Mouse (Mus musculus): ENCODE measurements around the gene Fgf7. TPM values are rescaled to one million over a fixed set of nuclear protein-coding genes. Genes with fewer than 3 reads are reported as not detected.

The Fgf7 gene
- 0.14 and 0.56 TPM in 2 replicates for polyA plus RNA-seq (2016; fragmentation: Nextera tagmentation; extraction: Ambion mirVana)

DNA sequence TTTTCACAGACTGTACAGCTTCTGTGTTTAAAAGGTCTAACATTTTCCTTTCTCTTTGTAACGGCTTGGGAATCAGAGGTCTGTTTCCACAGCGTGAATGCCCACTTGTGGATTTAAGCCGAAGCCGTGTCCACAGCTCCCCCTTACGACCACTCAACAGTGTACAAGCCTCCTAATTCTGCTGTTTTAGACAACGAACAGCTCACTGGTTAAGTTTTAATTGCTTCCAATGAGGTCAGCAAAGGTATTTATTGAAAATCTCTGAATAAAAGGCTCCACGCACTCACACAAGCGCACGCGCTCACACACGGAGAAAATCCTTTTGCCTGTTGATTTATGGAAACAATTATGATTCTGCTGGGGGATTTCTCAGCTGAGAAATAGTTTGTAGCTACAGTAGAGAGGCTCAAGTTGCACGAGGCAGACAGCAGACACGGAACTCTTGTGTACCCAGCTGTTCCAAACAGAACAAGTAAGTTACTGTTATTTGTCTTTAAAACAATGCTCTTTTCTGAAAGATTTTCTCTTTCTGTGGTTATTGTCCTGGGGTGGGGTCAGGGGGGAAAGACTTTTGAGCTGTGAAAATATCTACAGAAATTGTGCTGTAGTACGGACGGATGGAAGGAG is at the start of gene Fgf7:
Gene Fgf7 (plus strand): TSS at position 280 of the 627 bp plus-strand sequence.
- Histone ChIP-seq H3K9me3 (no peaks in the 10 kb centered on the region), H3K27me3 (ENCODE audit: insufficient read depth, poor library complexity, severe bottlenecking) (no peaks in the 10 kb centered on the region), H3K27ac (no peak within 1 kb of the TSS), H3K4me3 (no peak within 1 kb of the TSS), H3K4me1 (replicated peaks) (peaks cover 8% of the 10 kb centered on the region; the same call in 1 of the 2 replicates), H3K36me3 (no peaks in the 10 kb centered on the region)
- DNase-seq (ENCODE audit: low spot score), result no peak
- WGBS, result 71% methylated on average over 15 of the region's 15 CpGs

DNA sequence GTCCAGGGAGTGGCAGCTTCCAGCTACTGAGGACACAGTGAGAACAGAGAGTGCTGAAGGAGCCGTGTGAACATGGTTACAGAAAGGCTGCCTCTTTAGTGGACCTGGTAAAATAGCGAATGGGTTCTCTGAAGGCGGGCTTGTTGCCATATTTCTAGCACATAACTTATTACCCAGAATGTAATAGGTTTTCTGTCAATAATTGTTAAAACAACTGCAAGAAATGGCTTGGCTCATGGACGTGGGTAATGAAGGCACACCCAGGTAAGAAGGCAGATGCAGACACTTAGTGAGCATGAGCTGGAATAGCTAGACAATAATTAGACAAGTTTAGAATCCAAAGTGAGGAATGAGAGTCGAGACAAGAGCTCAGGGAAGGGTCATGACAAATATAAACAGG is 32.2 kb upstream of the Fgf7 start:
- Histone ChIP-seq H3K36me3 (no peaks in the 10 kb centered on the region), H3K27ac (no peak overlapping the region), H3K4me1 (replicated peaks) (no peaks in the 10 kb centered on the region), H3K9me3 (no peaks in the 10 kb centered on the region), H3K27me3 (ENCODE audit: insufficient read depth, poor library complexity, severe bottlenecking) (no peaks in the 10 kb centered on the region), H3K4me3 (no peak overlapping the region)
- 80% methylated on average over 5 of the region's 5 CpGs for WGBS
- no peak for DNase-seq (ENCODE audit: low spot score)

- 49% methylated on average over 3 of the region's 3 CpGs for WGBS
- no peaks in the 10 kb centered on the region for H3K9me3 ChIP-seq
- H3K4me1 ChIP-seq (replicated peaks), result 0 out of 2 replicates have a peak, but pooled peaks cover 3% of the 10 kb centered on the region
- H3K4me3 ChIP-seq, result no peak overlapping the region
- no peaks in the 10 kb centered on the region for H3K36me3 ChIP-seq
- peak; percentile 42 for DNase-seq (ENCODE audit: low spot score)
- no peak overlapping the region for H3K27ac ChIP-seq
- H3K27me3 ChIP-seq (ENCODE audit: insufficient read depth, poor library complexity, severe bottlenecking), result no peaks in the 10 kb centered on the region
These were observed 28.4 kb upstream of the Fgf7 start for GRCm38 (mm10) chr2:126006088-126006487.

GRCm38 (mm10) chr2:126006742-126007141 is 27.7 kb upstream of the Fgf7 start:
- Histone ChIP-seq H3K36me3 (no peaks in the 10 kb centered on the region), H3K27ac (no peak overlapping the region), H3K27me3 (ENCODE audit: insufficient read depth, poor library complexity, severe bottlenecking) (no peaks in the 10 kb centered on the region), H3K4me3 (no peak overlapping the region), H3K9me3 (no peaks in the 10 kb centered on the region), H3K4me1 (replicated peaks) (0 out of 2 replicates have a peak, but pooled peaks cover 3% of the 10 kb centered on the region)
- no peak for DNase-seq (ENCODE audit: low spot score)
- WGBS, result 57% methylated on average over 2 of the region's 2 CpGs

DNA sequence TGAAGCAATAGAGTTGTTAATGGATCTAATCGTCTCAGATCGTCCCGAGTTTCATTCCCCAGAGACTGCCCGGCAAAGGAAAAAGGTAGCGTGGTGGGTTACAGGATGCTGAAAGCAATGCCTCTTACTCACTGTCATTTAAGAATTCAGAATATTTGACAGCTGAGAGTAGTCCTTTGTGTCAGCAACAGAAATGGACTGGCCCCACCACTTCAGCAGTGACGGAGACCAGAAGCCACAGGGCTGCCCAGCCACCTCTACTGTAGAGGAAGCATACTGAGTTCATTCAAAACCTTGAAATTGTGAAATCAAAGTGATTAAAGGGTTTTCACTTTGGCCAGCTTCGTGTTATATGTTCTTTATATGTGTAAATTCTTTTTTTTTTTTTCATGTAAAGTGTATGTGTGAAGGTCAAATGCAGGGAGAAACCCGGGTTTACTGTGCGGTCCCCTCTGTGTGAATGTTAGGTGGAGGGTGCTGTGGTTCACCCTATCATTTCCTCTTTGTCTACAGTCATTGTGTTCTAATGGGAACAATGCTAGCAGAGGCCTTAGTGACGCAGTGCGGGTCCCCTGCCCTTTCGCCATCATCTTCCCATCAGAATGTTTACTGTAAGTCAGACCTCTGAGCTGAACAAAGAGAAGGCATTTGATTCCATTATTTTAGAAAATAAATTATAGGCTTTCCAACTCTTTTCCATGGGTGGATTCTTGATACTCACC is 19.3 kb upstream of the Fgf7 start:
- Histone ChIP-seq H3K4me1 (replicated peaks) (peaks cover 11% of the 10 kb centered on the region), H3K27me3 (ENCODE audit: insufficient read depth, poor library complexity, severe bottlenecking) (no peaks in the 10 kb centered on the region), H3K9me3 (no peaks in the 10 kb centered on the region), H3K4me3 (no peak overlapping the region), H3K36me3 (no peaks in the 10 kb centered on the region), H3K27ac (no peak overlapping the region)
- no peak for DNase-seq (ENCODE audit: low spot score)
- 57% methylated on average over 12 of the region's 12 CpGs for WGBS

DNA sequence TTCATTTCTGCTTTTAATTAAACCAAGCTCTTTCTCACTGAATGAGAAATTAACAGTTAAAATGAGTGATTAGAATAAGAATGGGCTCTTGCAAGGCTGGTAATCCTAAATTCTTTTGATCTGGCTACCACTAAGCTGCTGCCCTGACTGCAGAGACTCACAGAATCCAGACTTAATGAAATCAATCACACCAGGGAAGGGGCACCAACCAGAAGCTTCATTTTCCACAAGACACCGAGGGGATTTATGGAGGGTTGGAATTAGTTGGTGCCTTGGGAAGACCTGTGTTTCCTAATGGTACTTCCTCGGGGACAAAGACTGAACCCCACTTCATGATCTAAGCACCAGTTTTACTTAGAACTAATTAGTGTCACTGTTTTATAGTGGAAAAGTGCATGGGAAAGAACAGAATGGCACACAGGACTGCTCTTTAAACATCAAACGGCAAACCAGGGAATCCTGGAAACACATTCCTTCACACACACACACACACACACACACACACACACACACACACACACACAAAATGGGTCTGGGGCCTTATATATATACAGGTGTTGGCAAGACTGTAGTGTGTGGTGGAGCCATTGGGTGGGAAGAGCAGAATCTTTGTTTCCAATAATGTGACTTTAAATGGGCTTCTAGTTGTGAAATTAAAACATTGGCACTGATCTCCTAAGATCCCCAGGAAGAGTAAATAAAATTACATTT is 18.5 kb upstream of the Fgf7 start:
- Histone ChIP-seq H3K27ac (no peak overlapping the region), H3K36me3 (no peaks in the 10 kb centered on the region), H3K4me3 (no peak overlapping the region), H3K4me1 (replicated peaks) (peaks cover 11% of the 10 kb centered on the region), H3K27me3 (ENCODE audit: insufficient read depth, poor library complexity, severe bottlenecking) (no peaks in the 10 kb centered on the region), H3K9me3 (no peaks in the 10 kb centered on the region)
- no peak for DNase-seq (ENCODE audit: low spot score)
- WGBS, result 50% methylated on average over 3 of the region's 3 CpGs

GRCm38 (mm10) chr2:126031186-126031900 is 3.1 kb upstream of the Fgf7 start:
- Histone ChIP-seq H3K27ac (no peak overlapping the region), H3K9me3 (no peaks in the 10 kb centered on the region), H3K36me3 (no peaks in the 10 kb centered on the region), H3K4me1 (replicated peaks) (no peaks in the 10 kb centered on the region), H3K27me3 (ENCODE audit: insufficient read depth, poor library complexity, severe bottlenecking) (no peaks in the 10 kb centered on the region), H3K4me3 (no peak overlapping the region)
- no peak for DNase-seq (ENCODE audit: low spot score)
- 72% methylated on average over 8 of the region's 8 CpGs for WGBS

GRCm38 (mm10) chr2:126033114-126033972 is 1.1 kb upstream of the Fgf7 start:
- DNase-seq (ENCODE audit: low spot score), result no peak
- 85% methylated on average over 8 of the region's 8 CpGs for WGBS
- no peaks in the 10 kb centered on the region for H3K36me3 ChIP-seq
- H3K9me3 ChIP-seq, result no peaks in the 10 kb centered on the region
- no peaks in the 10 kb centered on the region for H3K27me3 ChIP-seq (ENCODE audit: insufficient read depth, poor library complexity, severe bottlenecking)
- H3K4me3 ChIP-seq, result no peak overlapping the region
- H3K27ac ChIP-seq, result no peak overlapping the region
- H3K4me1 ChIP-seq (replicated peaks), result peaks cover 4% of the 10 kb centered on the region; the same call in 1 of the 2 replicates

- Histone ChIP-seq H3K4me3 (no peak overlapping the region), H3K27ac (no peak overlapping the region), H3K9me3 (no peaks in the 10 kb centered on the region), H3K27me3 (ENCODE audit: insufficient read depth, poor library complexity, severe bottlenecking) (no peaks in the 10 kb centered on the region), H3K4me1 (replicated peaks) (peaks cover 8% of the 10 kb centered on the region; the same call in 1 of the 2 replicates), H3K36me3 (no peaks in the 10 kb centered on the region)
- 87% methylated on average over 15 of the region's 15 CpGs for WGBS
- DNase-seq (ENCODE audit: low spot score), result no peak
These were observed 734 bp downstream of the Fgf7 start for GRCm38 (mm10) chr2:126035013-126035770.

DNA sequence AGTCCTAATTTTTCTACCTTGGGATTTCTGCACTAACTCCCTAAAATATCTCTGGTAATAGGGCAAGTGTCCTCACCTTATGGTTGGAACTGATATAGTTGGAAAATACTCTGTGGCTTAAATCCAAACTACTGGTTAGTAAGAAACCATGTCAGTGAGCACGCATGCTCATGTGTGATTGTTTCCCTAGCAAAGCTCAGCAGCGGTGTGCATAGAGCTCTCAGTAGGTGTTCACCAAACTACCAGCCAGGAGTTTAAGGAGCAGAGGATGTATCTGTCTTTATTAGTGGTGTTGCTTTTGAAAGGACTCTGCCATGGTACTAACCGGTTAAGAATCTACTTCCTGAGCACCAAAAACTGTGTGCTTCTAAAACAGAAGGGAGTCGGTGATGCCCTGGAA is 1.7 kb downstream of the Fgf7 start:
- no peak for DNase-seq (ENCODE audit: low spot score)
- Histone ChIP-seq H3K27me3 (ENCODE audit: insufficient read depth, poor library complexity, severe bottlenecking) (no peaks in the 10 kb centered on the region), H3K4me1 (replicated peaks) (peaks cover 8% of the 10 kb centered on the region; the same call in 1 of the 2 replicates), H3K9me3 (no peaks in the 10 kb centered on the region), H3K27ac (no peak overlapping the region), H3K4me3 (no peak overlapping the region), H3K36me3 (no peaks in the 10 kb centered on the region)
- WGBS, result 92% methylated on average over 4 of the region's 4 CpGs

- Histone ChIP-seq H3K36me3 (no peaks in the 10 kb centered on the region), H3K4me1 (replicated peaks) (peaks cover 13% of the 10 kb centered on the region), H3K4me3 (no peak overlapping the region), H3K9me3 (no peaks in the 10 kb centered on the region), H3K27me3 (ENCODE audit: insufficient read depth, poor library complexity, severe bottlenecking) (no peaks in the 10 kb centered on the region), H3K27ac (no peak overlapping the region)
- WGBS, result 52% methylated on average over 7 of the region's 7 CpGs
- no peak for DNase-seq (ENCODE audit: low spot score)
These were observed 4.0 kb downstream of the Fgf7 start for GRCm38 (mm10) chr2:126038221-126039000.
